Mouse (Mus musculus) urinary bladder, adult 18-20 months (tissue): ENCODE results near the gene Prrg4.
A peak's percentile ranks its signal among the peaks of the same experiment; 100 is the strongest.
"Not testable (repeated sequence)": the region's sequence is repeated elsewhere in the genome, so short reads cannot be mapped to it uniquely, and the experiment has no call there.

ENCODE experiments used
- DNase-seq, 2 experiments: peaks; one replicate each; pipeline ENCODE4 v3.0.0; 2022; ENCODE audit warnings: low spot score in 2 of 2, mixed read lengths in 2 of 2

Prrg4 gene

DNA sequence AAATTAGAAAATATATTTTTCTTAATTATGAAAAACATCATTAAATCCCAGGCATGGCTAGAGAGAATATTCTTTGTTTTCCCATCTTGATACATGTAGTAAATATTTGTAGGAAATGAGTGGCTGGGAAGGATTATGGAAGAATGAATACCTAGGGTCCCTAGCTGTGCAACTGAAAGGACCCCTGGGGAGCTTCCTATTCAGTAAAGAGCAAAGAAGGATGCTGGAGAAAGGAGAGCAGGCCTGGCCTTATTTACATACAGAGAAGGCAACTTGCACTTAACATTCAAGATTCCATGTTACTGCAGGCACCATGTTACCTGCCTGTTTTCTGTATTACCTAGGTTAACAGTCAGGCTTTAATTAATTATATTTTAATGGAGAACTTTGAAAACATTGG is 7.1 kb downstream of the Prrg4 start:
- no peak for DNase-seq

DNA sequence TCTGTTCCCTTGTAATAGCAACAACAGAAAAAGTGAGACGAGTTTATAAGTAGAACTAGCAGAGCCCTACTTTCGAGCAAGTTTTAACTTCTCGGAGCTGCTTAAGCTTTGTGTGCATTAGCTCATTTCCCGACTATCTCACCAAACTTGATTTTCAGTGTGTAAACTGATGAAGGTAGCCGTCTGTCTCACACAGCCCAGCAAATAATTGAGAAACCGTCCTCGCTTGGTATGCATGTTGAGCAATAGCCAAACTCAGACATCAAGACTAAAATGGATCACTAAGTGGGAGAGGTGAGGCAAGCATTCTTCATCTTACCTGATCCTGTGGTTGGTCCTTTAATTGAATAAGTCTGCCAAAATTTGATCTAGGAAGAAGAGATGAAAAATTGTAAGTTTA is 7.9 kb downstream of the Prrg4 start:
- DNase-seq: peak in 1 of 2 experiments; percentile 25

- no peak for DNase-seq
These were observed 8.7 kb downstream of the Prrg4 start for GRCm38 (mm10) chr2:104840974-104841373.

DNA sequence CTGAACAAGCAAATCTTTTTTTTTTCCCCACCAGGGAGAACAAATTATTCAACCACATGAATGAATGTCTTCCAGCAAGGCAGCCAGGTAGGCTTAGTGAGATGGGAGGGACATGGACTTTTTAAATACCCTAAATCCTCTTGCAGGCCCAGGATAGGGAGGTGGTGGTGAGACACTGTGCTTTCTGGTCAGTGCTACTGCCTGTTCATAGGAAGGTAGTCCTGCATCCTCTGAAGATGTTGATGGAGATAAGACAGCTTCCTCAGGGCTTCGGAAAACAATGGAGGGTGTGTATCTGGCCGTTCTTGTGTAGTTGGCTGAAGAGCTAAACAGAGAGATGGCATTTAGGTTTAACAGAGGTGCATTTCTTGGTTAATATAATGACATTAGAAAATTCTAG is 17.2 kb downstream of the Prrg4 start:
- no peak for DNase-seq

GRCm38 (mm10) chr2:104826191-104826590 is 23.5 kb downstream of the Prrg4 start:
- DNase-seq: no peak

- not testable (repeated sequence) for DNase-seq
These were observed 30.9 kb downstream of the Prrg4 start for GRCm38 (mm10) chr2:104818763-104819162.

DNA sequence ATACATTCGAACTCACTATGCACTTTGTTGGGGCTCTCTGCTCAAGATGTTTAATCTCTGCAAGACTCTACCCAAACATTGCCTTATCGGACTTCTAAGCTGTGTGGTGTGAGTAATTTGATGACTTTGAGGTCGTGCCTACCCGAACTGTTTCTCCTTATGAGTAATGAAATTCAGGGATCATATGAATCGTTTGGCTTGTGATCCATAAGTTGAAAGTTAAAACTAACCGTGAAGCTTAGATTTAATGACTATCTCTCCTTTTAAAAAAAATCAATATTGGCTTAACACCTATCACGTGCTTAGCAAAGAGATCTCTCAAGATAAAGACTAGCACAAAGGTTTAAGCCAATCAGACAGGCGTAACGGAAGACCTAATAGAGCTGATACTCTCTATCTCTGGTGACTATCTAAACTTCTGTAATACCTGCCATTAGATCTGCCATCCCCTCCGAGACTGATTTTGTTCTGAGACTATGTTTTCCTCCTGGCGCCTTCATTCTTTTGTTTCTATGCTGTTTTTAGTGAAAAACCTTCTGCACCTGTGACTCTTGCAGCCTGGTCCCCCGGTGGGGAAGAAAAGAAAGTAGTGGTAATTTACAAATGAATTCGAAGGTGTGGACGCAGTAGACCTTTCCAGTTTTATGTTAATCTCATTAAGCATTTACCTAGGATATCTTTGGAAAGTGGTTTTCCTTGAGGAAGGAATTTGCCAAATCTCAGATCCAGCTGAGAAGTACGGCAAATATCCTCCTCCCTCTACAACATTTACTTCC is 31.9 kb downstream of the Prrg4 start:
- DNase-seq: no peak

GRCm38 (mm10) chr2:104816866-104817439 is 32.7 kb downstream of the Prrg4 start:
- peak; percentile 80 to 84 for DNase-seq

DNA sequence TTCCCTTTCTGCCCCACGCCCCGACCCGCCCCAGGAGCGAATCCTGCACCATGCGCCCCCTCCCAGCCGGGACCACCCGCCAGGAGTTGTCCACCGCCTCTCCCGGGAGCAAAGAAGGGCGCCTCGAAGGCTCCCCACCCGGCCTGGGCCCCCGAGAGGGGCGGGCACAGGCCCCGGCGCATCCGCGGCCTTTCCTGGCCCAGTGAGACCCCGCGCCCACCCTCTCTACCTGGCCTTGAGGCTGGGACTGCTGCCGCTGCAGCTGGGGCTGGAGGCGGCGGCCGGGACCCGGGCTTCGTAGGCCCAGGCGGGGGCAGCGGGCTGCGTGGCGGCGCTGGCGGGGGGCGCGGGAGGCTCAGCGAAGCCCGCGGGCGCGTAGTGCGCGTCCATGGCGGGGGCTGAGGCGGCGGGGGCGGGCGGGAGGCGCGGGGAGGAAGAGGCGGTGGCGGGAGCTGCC is 33.3 kb downstream of the Prrg4 start, which contains the start of gene Qser1:
Gene Qser1, minus strand, starts transcription at position 390 of the 457 bp plus-strand sequence.
- DNase-seq: no peak

DNA sequence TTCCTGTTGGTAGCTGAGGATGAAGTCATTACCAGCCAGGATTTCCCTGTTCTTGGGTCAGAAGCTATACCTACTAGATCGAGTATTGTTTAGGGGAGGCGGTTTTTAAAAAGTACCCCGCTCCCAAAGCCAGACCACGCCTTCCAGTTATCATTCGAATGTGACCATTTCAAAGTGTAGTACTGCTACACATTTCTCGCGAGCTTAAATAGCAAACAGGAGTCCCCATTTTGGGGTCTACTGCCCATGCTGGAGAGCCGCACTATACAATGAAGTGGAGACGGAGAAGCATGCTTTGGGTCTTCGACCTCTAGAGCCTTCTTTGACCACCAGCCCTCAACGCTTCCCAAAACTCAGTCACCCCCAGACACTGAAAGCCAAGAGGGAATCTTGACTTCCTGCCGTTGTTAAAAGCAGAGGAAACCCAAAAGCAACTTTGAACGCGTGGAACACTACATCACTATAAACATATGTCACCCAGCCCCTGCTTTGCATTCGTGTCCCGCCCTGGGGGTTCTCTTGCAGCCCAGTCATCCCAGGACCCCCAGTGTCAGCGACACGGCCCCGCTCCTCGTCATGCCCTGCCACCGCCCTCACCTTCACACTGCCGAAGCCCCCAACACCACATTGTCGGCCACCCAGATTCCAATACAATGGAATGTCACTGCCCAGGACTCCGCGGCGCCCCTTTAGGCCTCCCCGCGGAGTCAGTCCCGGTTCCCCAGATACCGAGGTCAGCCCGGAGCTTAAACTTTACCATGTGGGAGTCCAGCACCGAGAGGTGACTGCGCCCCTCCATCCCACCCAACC is 33.9 kb downstream of the Prrg4 start:
- DNase-seq: peak; percentile 10 to 51

GRCm38 (mm10) chr2:104814181-104814951 is 35.3 kb downstream of the Prrg4 start:
- no peak for DNase-seq

DNA sequence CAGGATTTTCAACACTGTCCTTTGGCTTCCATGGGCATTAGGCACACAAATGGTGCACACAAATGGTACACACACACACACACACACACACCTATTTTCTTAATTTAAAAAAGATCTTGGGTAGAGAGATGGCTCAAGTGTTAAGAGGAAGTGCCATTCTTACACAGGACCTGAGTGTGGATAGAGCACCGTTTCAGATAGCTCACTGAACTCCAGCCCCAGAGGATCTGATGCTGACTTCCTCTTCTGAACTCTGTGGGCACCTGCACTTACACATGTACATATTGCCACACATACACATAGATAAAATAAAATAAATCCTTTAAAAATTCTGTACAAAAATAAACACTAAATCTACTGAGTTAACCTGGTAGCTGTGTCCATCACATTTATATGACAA is 44.2 kb downstream of the Prrg4 start:
- DNase-seq: no peak
